Mouse (Mus musculus) hindbrain, embryonic 12.5 days (tissue): ENCODE results near the gene Sh3bp5. TPM values are rescaled to one million over a fixed set of nuclear protein-coding genes. Genes with fewer than 3 reads are reported as not detected.

Experiments used
- ATAC-seq: fragments of 200-750 bp; cut with Nextera tagmentation; 2 replicates; pipeline ENCODE4 v1.8.0; 2017; ENCODE audit warnings: moderate TSS enrichment; ENCODE audit not compliant: low FRiP score
- H3K27ac ChIP-seq: fragments of 300-500 bp; sonication (generic); 2 replicates; pipeline ENCODE4 v1.5.1; 2016; ENCODE audit warnings: mild to moderate bottlenecking
- H3K27me3 ChIP-seq: fragments of 300-500 bp; sonication (generic); 2 replicates; pipeline ENCODE4 v1.6.1; 2016; ENCODE audit warnings: mild to moderate bottlenecking
- H3K36me3 ChIP-seq: fragments of 300-500 bp; sonication (generic); 2 replicates; pipeline ENCODE4 v1.6.1; 2016; ENCODE audit warnings: mild to moderate bottlenecking
- H3K4me1 ChIP-seq: fragments of 300-500 bp; sonication (generic); 2 replicates; pipeline ENCODE4 v1.6.1; 2016
- H3K4me2 ChIP-seq: fragments of 300-500 bp; sonication (generic); replicated peaks from 2 replicates; pipeline ENCODE4 v1.6.1; 2016; ENCODE audit warnings: mild to moderate bottlenecking
- H3K4me3 ChIP-seq: fragments of 300-500 bp; sonication (generic); 2 replicates; pipeline ENCODE4 v1.5.1; 2016; ENCODE audit warnings: mild to moderate bottlenecking
- H3K9ac ChIP-seq: fragments of 300-500 bp; sonication (generic); 2 replicates; pipeline ENCODE4 v1.6.1; 2016; ENCODE audit warnings: mild to moderate bottlenecking, moderate library complexity
- H3K9me3 ChIP-seq: fragments of 300-500 bp; sonication (generic); replicated peaks from 2 replicates; pipeline ENCODE4 v1.6.1; 2016; ENCODE audit warnings: mild to moderate bottlenecking
- WGBS: fragments of 180-500 bp; shearing (Covaris S2); methylation state at CpG from one replicate; pipeline ENCODE4 v1.1.7; 2016; 5-methylcytosine and 5-hydroxymethylcytosine counted together
- polyA plus RNA-seq: library from polyadenylated mRNA; unstranded; fragments of >200 nt; fragmentation: Nextera tagmentation; extraction: Ambion mirVana; gene quantifications from 2 replicates; pipeline ENCODE4 v1.2.1, GENCODE M21; 2016

Gene Sh3bp5
- polyA plus RNA-seq, 1 experiment from 2014 or later, result 54.9 TPM

- Histone ChIP-seq H3K27me3 (no peaks in the 10 kb centered on the region), H3K9me3 (no peaks in the 10 kb centered on the region), H3K4me1 (peaks cover 9% of the 10 kb centered on the region; the same call in 1 of the 2 replicates), H3K36me3 (peaks cover 3% of the 10 kb centered on the region; the same call in 1 of the 2 replicates), H3K27ac (no peak overlapping the region), H3K9ac (no peak overlapping the region), H3K4me2 (no peak overlapping the region), H3K4me3 (no peak overlapping the region)
- ATAC-seq, result no peak
- 92% methylated on average over 4 of the region's 4 CpGs for WGBS
Measured at GRCm38 (mm10) chr14:31404663-31405062, 31.2 kb downstream of the Sh3bp5 start.

DNA sequence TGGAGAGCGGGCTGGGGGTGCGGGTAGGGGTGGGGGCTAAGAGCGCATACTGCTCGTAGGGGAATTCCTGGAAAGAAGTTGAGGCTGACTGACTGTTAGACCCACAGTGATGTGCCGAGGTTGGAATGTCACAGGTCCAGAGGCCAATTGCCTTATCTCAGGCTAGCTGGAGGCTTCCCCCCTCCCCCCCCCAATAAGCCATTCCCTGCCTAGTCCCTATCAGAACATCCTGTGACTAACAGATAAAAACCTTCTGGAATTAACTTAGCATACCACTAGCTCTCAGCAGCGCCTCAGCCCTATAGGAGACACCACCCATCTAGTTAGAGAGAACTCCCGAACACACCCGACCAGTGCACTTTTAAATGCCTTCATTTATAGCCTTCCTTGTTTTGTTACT lies 31.9 kb downstream of the Sh3bp5 start:
- Histone ChIP-seq H3K4me3 (no peak overlapping the region), H3K27me3 (no peaks in the 10 kb centered on the region), H3K9me3 (no peaks in the 10 kb centered on the region), H3K36me3 (peaks cover 3% of the 10 kb centered on the region; the same call in 1 of the 2 replicates), H3K4me1 (peaks cover 9% of the 10 kb centered on the region; the same call in 1 of the 2 replicates), H3K4me2 (no peak overlapping the region), H3K27ac (no peak overlapping the region), H3K9ac (no peak overlapping the region)
- ATAC-seq, result no peak
- 76% methylated on average over 8 of the region's 8 CpGs for WGBS

DNA sequence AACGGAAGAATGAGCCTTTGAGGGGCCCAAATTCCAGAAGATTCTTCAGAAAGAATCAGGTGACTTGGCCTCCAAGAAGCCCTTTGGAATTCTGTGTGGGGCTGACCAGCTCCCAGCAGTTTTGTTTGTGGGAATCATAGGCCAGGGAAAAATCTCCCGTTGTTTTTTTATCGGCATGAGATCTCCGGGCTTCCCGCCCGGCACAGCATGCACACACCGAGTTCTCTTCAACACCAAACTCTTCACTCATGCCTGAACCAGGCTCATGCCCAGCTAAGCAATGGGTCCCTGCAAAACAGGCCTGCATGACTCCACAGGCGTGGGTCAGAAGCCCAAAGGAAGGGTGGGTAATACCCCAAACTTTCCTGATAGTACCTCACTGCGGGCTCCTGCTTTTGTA lies 32.3 kb downstream of the Sh3bp5 start:
- Histone ChIP-seq H3K36me3 (peaks cover 3% of the 10 kb centered on the region; the same call in 1 of the 2 replicates), H3K4me2 (no peak overlapping the region), H3K27ac (no peak overlapping the region), H3K9me3 (no peaks in the 10 kb centered on the region), H3K9ac (no peak overlapping the region), H3K4me1 (peaks cover 5% of the 10 kb centered on the region; the same call in 1 of the 2 replicates), H3K27me3 (no peaks in the 10 kb centered on the region), H3K4me3 (no peak overlapping the region)
- WGBS, result 70% methylated on average over 9 of the region's 9 CpGs
- ATAC-seq, result no peak

DNA sequence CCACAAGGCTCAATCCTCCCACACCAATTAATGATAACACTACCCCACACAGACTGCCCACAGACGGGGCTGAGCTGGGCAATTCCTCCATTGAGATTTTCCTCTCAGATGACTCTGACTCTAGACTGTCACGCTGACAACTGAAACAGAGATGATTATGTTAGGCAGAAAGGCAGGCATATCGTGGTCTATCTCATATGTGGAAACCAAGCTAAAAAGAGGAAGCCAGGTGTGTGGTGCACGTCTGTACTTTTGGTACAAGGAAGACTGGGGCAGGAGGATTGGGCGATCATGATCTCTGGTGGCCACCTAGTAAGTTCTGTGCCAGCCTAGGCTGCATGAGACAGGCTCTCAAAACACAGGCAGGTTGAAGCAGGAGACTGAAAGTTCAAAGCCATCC lies 33.2 kb downstream of the Sh3bp5 start:
- no peaks in the 10 kb centered on the region for H3K27me3 ChIP-seq
- ATAC-seq, result no peak
- peaks cover 5% of the 10 kb centered on the region for H3K4me1 ChIP-seq
- 87% methylated on average over 5 of the region's 5 CpGs for WGBS
- no peak overlapping the region for H3K4me3 ChIP-seq
- no peak overlapping the region for H3K4me2 ChIP-seq
- H3K36me3 ChIP-seq, result peaks cover 3% of the 10 kb centered on the region; the same call in 1 of the 2 replicates
- no peak overlapping the region for H3K27ac ChIP-seq
- H3K9ac ChIP-seq, result no peak overlapping the region
- H3K9me3 ChIP-seq, result no peaks in the 10 kb centered on the region

DNA sequence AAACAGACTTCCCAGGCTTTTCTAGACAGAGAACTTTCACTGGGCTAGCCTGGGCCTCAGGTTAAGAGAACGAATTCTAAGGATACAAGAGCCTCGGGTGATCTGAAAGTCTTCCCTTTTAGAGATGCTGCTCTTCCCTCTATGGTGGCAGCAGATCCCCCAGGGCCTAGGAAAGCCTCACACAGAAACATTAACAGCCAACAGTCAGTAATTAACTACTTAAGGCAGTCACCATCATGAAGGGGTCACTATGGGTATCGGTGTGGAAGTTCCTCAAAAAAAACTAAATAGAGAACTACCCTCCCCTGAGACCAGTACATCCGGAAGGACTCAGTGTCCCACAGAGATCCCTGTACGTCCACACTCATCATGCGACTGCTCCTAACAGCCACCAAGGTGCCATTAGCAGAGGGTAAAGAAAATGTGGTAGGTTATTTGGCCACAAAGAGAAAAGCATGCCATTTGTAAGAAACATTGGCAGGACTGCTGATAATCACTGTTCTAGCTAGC lies 33.9 kb downstream of the Sh3bp5 start:
- Histone ChIP-seq H3K4me1 (peaks cover 8% of the 10 kb centered on the region), H3K36me3 (peaks cover 3% of the 10 kb centered on the region; the same call in 1 of the 2 replicates), H3K4me2 (no peak overlapping the region), H3K9ac (no peak overlapping the region), H3K9me3 (no peaks in the 10 kb centered on the region), H3K4me3 (no peak overlapping the region), H3K27me3 (no peaks in the 10 kb centered on the region), H3K27ac (no peak overlapping the region)
- 76% methylated on average over 6 of the region's 6 CpGs for WGBS
- ATAC-seq, result no peak

DNA sequence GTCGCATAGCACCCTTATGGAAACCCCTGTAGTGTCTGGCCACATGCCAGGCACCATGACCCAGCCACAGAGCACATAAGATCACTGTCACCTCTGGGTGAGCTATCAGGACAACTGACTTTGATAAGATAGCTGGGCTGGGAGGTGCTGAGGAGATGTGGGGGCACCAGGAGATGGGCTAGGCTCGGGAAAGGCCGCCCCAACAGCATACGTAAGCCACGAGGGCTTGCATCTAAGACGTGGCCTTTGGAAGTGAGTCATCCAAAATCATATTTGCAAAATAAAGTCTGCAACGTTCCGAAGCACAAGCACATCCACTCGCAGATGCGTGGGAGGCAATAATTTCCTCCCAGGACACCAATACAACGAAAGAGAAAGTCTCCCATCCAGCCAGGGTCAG lies 35.0 kb downstream of the Sh3bp5 start:
- H3K4me1 ChIP-seq, result peaks cover 8% of the 10 kb centered on the region
- no peak overlapping the region for H3K9ac ChIP-seq
- ATAC-seq, result no peak

GRCm38 (mm10) chr14:31400246-31400645 lies 35.6 kb downstream of the Sh3bp5 start:
- Histone ChIP-seq H3K9me3 (no peaks in the 10 kb centered on the region; the same call in 1 of the 2 replicates), H3K27me3 (no peaks in the 10 kb centered on the region), H3K9ac (no peak overlapping the region), H3K4me3 (no peak overlapping the region), H3K36me3 (peaks cover 4% of the 10 kb centered on the region; the same call in 1 of the 2 replicates), H3K27ac (no peak overlapping the region), H3K4me2 (no peak overlapping the region), H3K4me1 (peaks cover 8% of the 10 kb centered on the region)
- no peak for ATAC-seq
- 79% methylated on average over 7 of the region's 7 CpGs for WGBS

More for the DNA sequence above, 35.0 kb downstream of the Sh3bp5 start:
- no peak overlapping the region for H3K4me2 ChIP-seq
- no peak overlapping the region for H3K27ac ChIP-seq
- no peaks in the 10 kb centered on the region for H3K9me3 ChIP-seq
- H3K27me3 ChIP-seq, result no peaks in the 10 kb centered on the region
- peaks cover 3% of the 10 kb centered on the region; the same call in 1 of the 2 replicates for H3K36me3 ChIP-seq
- no peak overlapping the region for H3K4me3 ChIP-seq
- 89% methylated on average over 11 of the region's 11 CpGs for WGBS

- Histone ChIP-seq H3K36me3 (peaks cover 5% of the 10 kb centered on the region; the same call in 1 of the 2 replicates), H3K4me2 (no peak overlapping the region), H3K9me3 (no peaks in the 10 kb centered on the region; the same call in 1 of the 2 replicates), H3K4me1 (peaks cover 8% of the 10 kb centered on the region), H3K27ac (no peak overlapping the region), H3K27me3 (no peaks in the 10 kb centered on the region), H3K9ac (no peak overlapping the region), H3K4me3 (no peak overlapping the region)
- no peak for ATAC-seq
- WGBS, result 80% methylated on average over 3 of the region's 3 CpGs
Measured at GRCm38 (mm10) chr14:31399271-31399670, 36.6 kb downstream of the Sh3bp5 start.

DNA sequence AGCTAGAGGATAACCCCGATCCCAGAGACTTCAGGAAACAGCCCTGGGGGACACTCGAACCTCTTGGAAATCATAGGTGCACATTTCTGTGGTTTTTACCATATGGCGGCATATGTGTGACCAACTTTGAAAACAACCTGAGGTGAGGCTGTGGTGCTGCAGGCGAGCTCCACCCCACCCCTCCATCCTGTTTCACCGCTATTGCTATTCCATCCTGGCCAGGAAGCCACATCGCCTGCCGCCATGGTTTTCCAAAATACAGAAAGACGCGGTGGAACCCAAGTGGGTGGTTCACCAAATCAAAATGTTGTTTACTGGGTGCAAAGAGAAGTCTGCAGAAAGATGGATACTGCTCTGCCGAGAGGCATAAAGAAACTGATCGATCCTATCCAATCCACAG lies 37.1 kb downstream of the Sh3bp5 start:
- Histone ChIP-seq H3K9me3 (no peaks in the 10 kb centered on the region; the same call in 1 of the 2 replicates), H3K27ac (no peak overlapping the region), H3K9ac (no peak overlapping the region), H3K4me2 (no peak overlapping the region), H3K4me1 (peaks cover 8% of the 10 kb centered on the region), H3K4me3 (no peak overlapping the region), H3K27me3 (no peaks in the 10 kb centered on the region), H3K36me3 (peaks cover 5% of the 10 kb centered on the region; the same call in 1 of the 2 replicates)
- WGBS, result 86% methylated on average over 11 of the region's 11 CpGs
- ATAC-seq, result no peak

- Histone ChIP-seq H3K4me2 (no peak overlapping the region), H3K27me3 (no peaks in the 10 kb centered on the region), H3K4me1 (peaks cover 8% of the 10 kb centered on the region), H3K27ac (no peak overlapping the region), H3K9me3 (no peaks in the 10 kb centered on the region; the same call in 1 of the 2 replicates), H3K9ac (no peak overlapping the region), H3K36me3 (peaks cover 5% of the 10 kb centered on the region; the same call in 1 of the 2 replicates), H3K4me3 (no peak overlapping the region)
- 85% methylated on average over 9 of the region's 9 CpGs for WGBS
- no peak for ATAC-seq
Measured at GRCm38 (mm10) chr14:31397791-31398595, 37.9 kb downstream of the Sh3bp5 start.

GRCm38 (mm10) chr14:31397353-31397752 lies 38.5 kb downstream of the Sh3bp5 start:
- H3K36me3 ChIP-seq, result peaks cover 5% of the 10 kb centered on the region; the same call in 1 of the 2 replicates
- WGBS, result 77% methylated on average over 12 of the region's 12 CpGs

DNA sequence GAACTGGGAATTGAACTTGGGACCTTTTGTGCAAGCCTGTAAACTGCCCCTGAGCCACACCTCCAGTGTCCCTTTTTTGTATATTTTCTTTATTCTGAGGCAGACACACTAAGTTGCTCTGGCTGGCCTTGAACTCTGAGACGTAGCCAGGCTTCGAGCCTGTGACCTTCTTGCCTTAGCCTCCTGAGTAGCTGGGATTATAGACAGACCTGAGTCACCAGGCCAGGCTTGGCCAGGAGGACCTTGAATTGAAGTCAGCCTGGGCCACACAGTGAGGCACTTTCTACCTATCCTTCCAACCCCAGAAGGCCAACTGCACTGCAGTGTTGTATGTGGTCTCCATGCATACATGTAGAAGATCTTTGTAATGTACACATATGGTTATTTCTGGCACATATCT lies 39.5 kb downstream of the Sh3bp5 start:
- H3K36me3 ChIP-seq, result peaks cover 5% of the 10 kb centered on the region; the same call in 1 of the 2 replicates
- no peak overlapping the region for H3K4me2 ChIP-seq
- no peak overlapping the region for H3K9ac ChIP-seq
- ATAC-seq, result no peak
- peaks cover 5% of the 10 kb centered on the region for H3K4me1 ChIP-seq
- H3K27me3 ChIP-seq, result no peaks in the 10 kb centered on the region
- H3K9me3 ChIP-seq, result no peaks in the 10 kb centered on the region; the same call in 1 of the 2 replicates
- 93% methylated on average over 2 of the region's 2 CpGs for WGBS
- H3K27ac ChIP-seq, result no peak overlapping the region
- no peak overlapping the region for H3K4me3 ChIP-seq

More at GRCm38 (mm10) chr14:31397353-31397752, 38.5 kb downstream of the Sh3bp5 start:
- Histone ChIP-seq H3K9ac (no peak overlapping the region), H3K9me3 (no peaks in the 10 kb centered on the region; the same call in 1 of the 2 replicates), H3K4me2 (no peak overlapping the region), H3K4me3 (no peak overlapping the region), H3K27ac (no peak overlapping the region), H3K4me1 (peaks cover 5% of the 10 kb centered on the region), H3K27me3 (no peaks in the 10 kb centered on the region)
- ATAC-seq, result no peak
